Mouse (Mus musculus) B cell, adult (primary cell): Measurements from ENCODE around the gene Gm5485. TPM values are rescaled to one million over a fixed set of nuclear protein-coding genes. Genes with fewer than 3 reads are reported as not detected.

Experiments used
- total RNA-seq: library from RNA; stranded (reverse); gene quantifications from 4 replicates; pipeline ENCODE4 v1.2.4, GENCODE M21; 2023; ENCODE audit not compliant: inconsistent age

Gene Gm5485
- not detected in 4 replicates for total RNA-seq

DNA sequence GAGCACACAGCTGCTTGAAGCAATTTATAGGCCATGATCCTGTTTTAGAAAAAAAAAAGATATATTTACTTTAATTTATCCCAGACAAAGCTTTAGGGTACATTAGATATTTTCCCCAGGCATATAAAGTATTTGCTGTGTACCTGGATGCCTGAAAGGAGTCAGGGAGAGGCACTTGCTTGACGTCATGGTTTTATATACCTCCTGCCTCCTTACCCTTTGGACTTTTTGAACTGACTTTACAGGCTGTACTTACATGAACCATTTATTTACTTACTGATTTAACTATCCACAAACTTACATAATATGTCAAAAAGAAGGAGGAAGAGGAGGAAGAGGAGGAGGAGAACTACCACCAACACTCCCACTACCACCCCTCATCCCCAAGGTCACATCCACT lies at the start of gene Gm5485:
Gm5485 (minus strand) TSS at position 171 of the 400 bp plus-strand sequence.

GRCm38 (mm10) chr16:48431027-48431426 lies 18.8 kb upstream of the Gm5485 start, which contains the start of gene Morc1:
Gene Morc1 (plus strand): TSS chr16:48431237.

Other genes starting within 250 kb of the Gm5485 start
- gene Dppa4, start 128.7 kb downstream of the Gm5485 start, total RNA-seq: not detected in 4 replicates
- not detected in 4 replicates for gene Dppa2, start 108.5 kb downstream of the Gm5485 start, total RNA-seq
- not detected in 4 replicates for gene Morc1, start 18.8 kb upstream of the Gm5485 start, total RNA-seq